Mouse (Mus musculus): ENCODE results near the gene Prmt2.

DNA sequence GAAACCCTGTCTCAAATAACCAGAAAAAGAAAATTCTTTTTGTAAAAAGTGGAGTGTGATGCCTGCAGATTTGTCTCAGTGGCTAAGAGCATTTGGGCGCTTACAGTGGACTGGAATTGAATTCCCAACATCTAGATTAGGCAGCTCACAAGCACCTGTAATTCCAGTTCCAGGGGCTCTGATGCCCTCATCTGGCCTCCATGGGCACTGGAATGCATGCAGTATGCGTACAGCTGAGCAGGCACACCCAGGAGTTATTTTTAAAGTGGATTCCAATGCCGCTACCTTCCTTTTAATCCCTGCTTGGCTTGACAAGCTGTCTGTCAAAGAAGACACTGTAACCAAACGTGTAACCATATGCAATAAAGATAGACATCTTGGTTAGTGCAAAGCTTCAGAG, 1.7 kb upstream of the Prmt2 start:
- TF ChIP-seq POLR2A (IDR thresholded peaks at IDR 0.05; ENCODE audit: low read depth, low read length), result no peak
- no peak for TF ChIP-seq CTCF (conservative IDR thresholded peaks at IDR 0.05; ENCODE audit: insufficient read depth, insufficient read length, low read depth, low read length)
